Mouse (Mus musculus) subcutaneous adipose tissue, adult 2 months (tissue): ENCODE results near the gene Ext2. TPM values are rescaled to one million over a fixed set of nuclear protein-coding genes. Genes with fewer than 3 reads are reported as not detected.

ENCODE experiments used
- polyA plus RNA-seq: library from polyadenylated mRNA; depleted of rRNA; stranded (reverse); fragments of >200 nt; gene quantifications from 2 replicates; pipeline ENCODE4 v1.2.3, GENCODE M21; 2012; ENCODE audit warnings: low replicate concordance; rRNA removed

Ext2 gene
- 53.3 and 81.5 TPM in 2 replicates for polyA plus RNA-seq

DNA sequence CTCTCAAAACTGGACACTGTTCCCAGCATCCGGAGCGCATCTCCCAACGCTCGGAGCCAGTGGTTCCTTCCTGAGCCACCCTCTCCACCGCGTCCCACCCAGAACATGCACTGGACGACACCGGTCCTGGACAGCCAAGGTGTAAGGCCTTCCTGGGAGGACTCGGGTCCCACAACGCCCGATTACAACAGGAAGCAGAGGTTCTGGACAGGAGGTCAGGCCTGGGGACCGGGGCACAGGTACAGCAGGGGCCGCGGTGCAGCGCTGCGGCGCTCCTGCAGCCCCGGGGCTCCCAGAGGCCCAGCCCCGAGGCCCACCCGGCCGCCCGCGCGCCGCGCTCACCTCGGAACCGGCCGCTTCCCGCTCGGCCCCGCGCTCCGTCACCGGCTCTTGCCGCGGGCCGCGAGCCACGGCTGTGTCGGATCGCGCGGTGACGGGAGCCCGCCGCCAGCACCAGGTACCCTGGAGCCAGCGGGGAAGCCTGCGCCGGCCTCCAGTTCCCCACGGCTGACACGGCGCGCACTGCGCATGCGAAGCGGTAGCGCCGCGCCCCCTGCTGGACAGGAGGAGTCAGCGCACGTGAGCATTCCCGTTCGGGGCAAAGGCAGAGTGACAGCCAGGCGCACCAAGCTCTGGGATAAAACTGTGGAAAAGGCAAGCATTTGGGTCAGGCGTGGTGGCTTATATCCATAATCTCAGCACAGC lies at the start of gene Ext2:
TSS of gene Ext2 (minus strand) at position 524 of the 705 bp plus-strand sequence.

DNA sequence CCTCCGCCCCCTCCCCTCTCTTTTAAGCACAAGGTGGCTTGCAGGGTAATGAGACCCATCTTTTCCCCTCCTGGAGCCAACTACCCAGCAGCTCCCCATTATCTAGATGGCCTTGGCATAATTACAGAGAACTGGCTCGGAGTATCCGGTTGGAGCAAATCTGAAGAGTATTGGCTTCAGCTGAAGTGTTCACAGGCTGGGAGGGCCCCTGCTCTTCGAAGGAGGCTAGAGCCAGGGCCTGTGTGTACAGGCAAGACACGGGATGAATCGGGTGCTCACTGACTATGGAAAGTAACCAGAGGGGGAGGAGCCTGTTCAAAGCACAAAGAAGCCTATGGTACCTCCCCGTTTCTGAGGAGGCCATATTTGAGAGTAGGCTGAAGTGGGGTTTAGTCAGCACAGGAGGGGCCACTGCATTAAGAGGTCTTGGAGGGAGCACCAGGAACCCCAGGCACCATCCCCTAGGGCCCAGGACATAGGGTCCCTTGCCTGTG lies 46.8 kb upstream of the Ext2 start, which contains the start of gene Accsl:
TSS of gene Accsl (minus strand) at position 51 of the 494 bp plus-strand sequence.

DNA sequence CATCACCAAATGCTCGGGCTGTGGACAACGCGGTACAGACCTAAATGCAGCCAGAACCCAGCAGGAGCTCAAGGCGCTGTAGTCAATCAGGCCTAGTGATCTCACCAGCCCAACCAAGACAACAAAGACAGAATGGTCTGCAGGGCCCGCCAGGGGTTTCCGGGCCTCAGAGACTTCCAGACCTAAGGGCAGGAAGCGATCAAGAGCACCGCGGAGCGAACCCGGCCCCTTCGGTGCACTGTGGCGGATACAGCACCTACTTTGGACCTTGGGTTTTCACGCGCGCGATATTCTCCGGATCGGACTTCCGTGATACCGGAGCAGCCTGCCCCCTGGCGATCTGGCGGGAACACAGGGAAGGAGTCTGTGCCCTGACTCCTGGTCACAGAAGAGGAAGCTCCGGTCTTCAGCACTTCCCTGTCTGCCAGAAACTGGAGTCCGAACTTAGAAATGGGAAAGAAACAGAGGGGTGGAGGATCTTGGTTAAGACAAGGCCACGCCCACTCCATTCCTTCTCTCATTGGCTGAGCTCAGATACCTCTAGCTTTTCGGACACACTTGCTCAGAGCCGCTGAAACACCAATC lies 27.2 kb upstream of the Ext2 start, which contains the start of gene Accs:
TSS of gene Accs (minus strand) at position 439 of the 585 bp plus-strand sequence.

Other genes starting within 250 kb of the Ext2 start
- gene Alx4, start 180.2 kb downstream of the Ext2 start, polyA plus RNA-seq: 0.30 and 0.48 TPM in 2 replicates
- 19.7 and 27.3 TPM in 2 replicates for gene Accs, start 27.4 kb upstream of the Ext2 start, polyA plus RNA-seq
- gene Accsl, start 46.6 kb upstream of the Ext2 start, polyA plus RNA-seq: 0.23 and 0.33 TPM in 2 replicates
- gene Gm13889, start 134.6 kb upstream of the Ext2 start, polyA plus RNA-seq: 8.5 and 22.1 TPM in 2 replicates
- not detected in 2 replicates for gene Gm27027, start 173.8 kb upstream of the Ext2 start, polyA plus RNA-seq
- gene Alkbh3, start 188.2 kb upstream of the Ext2 start, polyA plus RNA-seq: 66.5 and 81.8 TPM in 2 replicates